Mouse (Mus musculus) heart, postnatal 0 days (tissue): Measurements from ENCODE around the gene Hrh1.

Experiments used
- CTCF ChIP-seq: IDR thresholded peaks from 2 replicates; pipeline ENCODE4 v1.5.1; 2016; ENCODE audit warnings: antibody characterized with exemption, control low read depth, low read depth
- EP300 ChIP-seq: IDR thresholded peaks from 2 replicates; pipeline ENCODE4 v1.6.1; 2016; ENCODE audit warnings: antibody characterized with exemption, low read depth

- TF ChIP-seq CTCF (peak; percentile 30), EP300 (no peak)
Observed at GRCm38 (mm10) chr6:114408278-114408677, 10.5 kb downstream of the Hrh1 start.
